Mouse (Mus musculus) layer of hippocampus, postnatal 10 days (tissue): ENCODE data around the gene Cd5. TPM values are rescaled to one million over a fixed set of nuclear protein-coding genes. Genes with fewer than 3 reads are reported as not detected.

Source experiments
- DNase-seq, 2 experiments: peaks; one replicate each; pipeline ENCODE4 v3.0.0; 2021; ENCODE audit warnings: low spot score in 2 of 2
- total RNA-seq, 2 experiments: library from RNA; stranded (reverse); gene quantifications; 2 replicates each; pipeline ENCODE4 v1.2.3; 2021

Cd5 gene
- total RNA-seq, 2 experiments from 2014 or later, result 0.29 to 0.32 TPM

DNA sequence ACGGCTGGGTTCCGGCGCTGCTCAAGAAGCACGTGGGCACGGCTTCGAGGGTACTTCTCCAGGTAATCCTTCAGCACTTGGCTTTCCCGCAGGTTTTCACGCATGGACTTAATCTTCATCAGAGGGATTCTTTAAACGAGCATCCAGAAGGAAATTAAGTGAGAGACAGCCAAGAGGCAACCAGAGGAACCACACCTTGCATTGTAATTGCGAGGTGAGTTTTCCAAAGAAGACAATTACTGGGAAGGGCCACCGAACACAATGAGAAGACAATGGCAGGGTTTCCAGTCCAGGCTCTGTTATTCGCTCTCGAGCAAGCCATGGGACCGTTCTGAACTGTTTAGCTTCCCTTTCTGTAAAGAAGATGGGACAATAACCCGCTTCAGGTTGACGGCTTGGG, 62.1 kb downstream of the Cd5 start:
- DNase-seq, result no peak

DNA sequence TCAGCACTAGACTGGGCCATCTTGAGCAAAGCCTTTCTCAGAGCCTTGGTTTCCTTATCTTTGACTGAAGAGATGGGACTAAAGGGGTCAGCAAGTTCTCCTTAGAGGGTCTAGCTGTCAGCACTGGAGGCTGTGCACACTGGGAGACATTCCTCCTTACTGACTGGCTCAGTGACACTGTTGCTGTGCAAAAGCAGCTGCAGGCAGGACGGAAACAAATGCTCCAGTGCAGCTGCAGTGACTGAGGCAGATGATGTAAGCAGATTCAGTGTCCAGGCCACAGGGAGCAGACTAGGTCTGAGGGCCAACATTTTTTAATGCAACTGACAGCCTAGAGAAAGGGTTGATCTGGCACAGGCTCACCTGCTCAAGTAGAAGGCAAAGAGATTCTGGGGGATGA, 65.5 kb downstream of the Cd5 start:
- DNase-seq, result no peak

DNA sequence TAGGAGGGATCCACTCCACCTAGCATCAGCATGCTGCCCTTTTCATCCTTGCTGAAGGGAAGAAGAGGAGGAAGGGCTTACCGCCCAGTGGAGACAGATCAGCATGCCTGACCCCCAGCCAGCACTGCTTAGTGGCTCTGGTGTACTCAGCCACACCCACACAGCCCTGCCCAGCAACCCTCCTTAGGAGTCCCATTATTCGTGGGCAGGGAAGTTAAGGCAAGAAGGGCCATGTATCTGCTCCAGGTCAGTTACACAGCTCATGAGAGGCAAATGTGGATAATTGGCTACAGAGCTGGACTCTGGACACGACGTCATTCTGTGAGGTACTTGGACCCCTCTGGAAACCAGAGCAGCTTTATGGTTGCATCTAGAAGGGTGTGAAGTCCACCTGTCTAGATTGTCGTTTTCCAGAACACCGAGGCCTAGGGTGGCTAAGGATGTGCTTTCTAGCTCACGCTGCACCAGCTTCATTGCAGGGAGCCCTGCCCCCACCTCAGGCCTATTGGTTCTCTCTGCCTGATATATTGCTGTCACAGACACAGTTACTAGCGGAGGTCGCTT, 66.9 kb downstream of the Cd5 start:
- no peak for DNase-seq

DNA sequence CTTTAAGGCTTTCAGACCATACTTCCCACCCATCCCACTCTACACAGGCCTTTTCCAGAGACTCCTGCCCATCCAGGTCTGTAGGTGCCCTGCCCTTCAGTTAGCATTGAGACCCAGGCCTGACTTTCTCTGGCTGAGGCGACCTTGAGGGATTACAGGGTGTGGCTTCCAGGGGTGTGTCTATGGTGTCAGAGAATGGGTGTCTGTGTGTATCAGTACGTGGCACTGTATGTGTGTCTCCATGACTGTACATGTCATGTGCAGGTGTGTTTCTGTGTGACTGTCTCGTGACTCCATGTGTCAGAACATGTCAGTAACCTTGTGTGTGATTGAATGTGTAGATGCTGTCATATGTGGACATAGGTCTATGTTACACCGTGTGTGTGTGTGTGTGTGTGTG, 67.5 kb downstream of the Cd5 start:
- no peak for DNase-seq

Other genes with a start within 250 kb of the Cd5 start
- 10 to 100 TPM; 71.6 to 74.3 TPM for gene Cpsf7, start 213.7 kb downstream of the Cd5 start, total RNA-seq
- 10 to 100 TPM; 52.6 to 53.3 TPM for gene Sdhaf2, start 212.9 kb downstream of the Cd5 start, total RNA-seq
- 10 to 100 TPM; 12.3 to 13.0 TPM for gene Tmem216, start 182.8 kb downstream of the Cd5 start, total RNA-seq
- 10 to 100 TPM; 13.6 to 17.3 TPM for gene Cyb561a3, start 161.8 kb downstream of the Cd5 start, total RNA-seq
- gene Tmem138, start 161.6 kb downstream of the Cd5 start, total RNA-seq, result 10 to 100 TPM; 11.7 to 15.3 TPM
- gene Ddb1, start 133.7 kb downstream of the Cd5 start, total RNA-seq, result 100 to 1,000 TPM; 196 to 215 TPM
- 10 to 100 TPM; 27.7 to 28.6 TPM for gene Tkfc, start 133.3 kb downstream of the Cd5 start, total RNA-seq
- gene Vwce, start 104.8 kb downstream of the Cd5 start, total RNA-seq, result 1 to 10 TPM; 1.0 to 2.3 TPM
- gene Pga5, start 60.9 kb downstream of the Cd5 start, total RNA-seq, result not detected
- gene Vps37c, start 50.3 kb downstream of the Cd5 start, total RNA-seq, result 10 to 100 TPM; 24.6 to 26.9 TPM
- not detected for gene Cd6, start 91.1 kb upstream of the Cd5 start, total RNA-seq
- 1 to 10 TPM; 1.1 to 1.5 TPM for gene Slc15a3, start 100.7 kb upstream of the Cd5 start, total RNA-seq
- 100 to 1,000 TPM; 250 to 259 TPM for gene Tmem132a, start 130.9 kb upstream of the Cd5 start, total RNA-seq
- 10 to 100 TPM; 36.4 to 37.3 TPM for gene Tmem109, start 143.0 kb upstream of the Cd5 start, total RNA-seq
- 100 to 1,000 TPM; 191 to 208 TPM for gene Prpf19, start 156.2 kb upstream of the Cd5 start, total RNA-seq
- gene Zp1, start 181.6 kb upstream of the Cd5 start, total RNA-seq, result not detected
- gene Ptgdr2, start 198.2 kb upstream of the Cd5 start, total RNA-seq, result under 1 TPM; 0.29 to 0.39 TPM
- 1 to 10 TPM; 9.3 to 9.9 TPM for gene Ccdc86, start 210.3 kb upstream of the Cd5 start, total RNA-seq
- not detected for gene Ms4a10, start 235.7 kb upstream of the Cd5 start, total RNA-seq